Mouse (Mus musculus): ENCODE results near the gene Pcdh8.

The Pcdh8 gene

DNA sequence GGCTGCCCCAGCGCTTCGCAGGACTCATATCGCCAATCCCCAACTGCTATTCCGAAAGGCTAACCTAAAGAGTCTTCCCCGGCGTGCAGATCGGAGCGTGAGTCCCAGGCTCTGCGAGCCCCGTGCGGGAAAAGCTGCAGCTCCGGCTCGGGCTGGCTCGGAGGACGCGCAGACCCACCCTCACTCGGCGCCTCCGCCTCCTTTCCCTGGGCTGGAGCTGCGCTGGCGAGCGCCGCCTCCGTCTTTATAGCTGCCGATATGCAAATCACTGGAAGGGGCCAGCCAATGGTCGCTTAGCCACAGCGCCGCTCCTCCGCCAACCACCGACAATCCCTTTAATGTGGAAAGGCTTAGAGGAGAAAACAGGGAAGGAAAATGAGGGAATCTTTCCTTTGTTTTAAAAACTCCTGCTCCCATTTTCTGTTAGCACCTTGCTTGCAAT is at the start of gene Pcdh8:
TSS of gene Pcdh8 (minus strand) at position 219 of the 442 bp plus-strand sequence.
- no peak for DNase-seq (ENCODE audit: low spot score in 2 of 2)

DNA sequence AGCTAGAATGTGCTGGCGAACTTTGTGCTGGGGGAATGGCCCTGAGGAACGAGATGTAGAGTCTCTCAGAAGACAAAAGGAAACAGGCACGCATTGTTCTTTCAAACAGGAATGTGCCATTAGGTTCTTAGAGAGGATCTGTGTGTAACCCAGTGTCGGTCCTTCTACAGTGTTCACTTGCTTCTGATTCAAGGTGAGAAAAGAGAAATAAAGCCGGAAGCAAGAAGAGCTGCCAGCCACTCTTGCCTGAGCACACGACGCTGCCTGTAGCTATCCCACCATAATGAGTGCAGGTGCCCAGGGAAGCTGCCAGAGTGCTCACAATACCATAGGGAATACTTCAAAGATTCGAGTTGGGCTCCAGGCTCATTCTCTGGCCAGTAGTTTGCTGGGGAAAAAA is 43.6 kb upstream of the Pcdh8 start:
- DNase-seq (ENCODE audit: low spot score in 2 of 2) = no peak

DNA sequence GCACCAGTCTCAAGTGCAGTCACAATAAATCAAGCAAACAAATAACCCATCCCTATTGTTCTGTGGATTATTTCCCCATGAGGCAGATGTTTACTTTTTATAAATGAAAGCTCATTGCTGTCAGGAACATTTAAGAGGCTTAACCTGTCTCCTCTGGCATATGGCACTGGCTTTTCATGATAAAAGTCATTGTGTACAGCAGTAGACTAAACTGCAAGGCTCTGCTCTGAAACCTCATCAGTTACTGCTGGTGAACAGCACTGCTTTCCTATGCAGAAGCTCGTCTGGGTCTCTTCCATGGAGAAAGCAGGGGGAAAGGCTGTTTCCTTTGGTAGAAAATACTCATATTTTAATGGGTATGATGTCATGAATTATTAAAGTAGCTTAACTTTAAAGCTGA is 43.0 kb upstream of the Pcdh8 start:
- no peak for DNase-seq (ENCODE audit: low spot score in 2 of 2)

DNA sequence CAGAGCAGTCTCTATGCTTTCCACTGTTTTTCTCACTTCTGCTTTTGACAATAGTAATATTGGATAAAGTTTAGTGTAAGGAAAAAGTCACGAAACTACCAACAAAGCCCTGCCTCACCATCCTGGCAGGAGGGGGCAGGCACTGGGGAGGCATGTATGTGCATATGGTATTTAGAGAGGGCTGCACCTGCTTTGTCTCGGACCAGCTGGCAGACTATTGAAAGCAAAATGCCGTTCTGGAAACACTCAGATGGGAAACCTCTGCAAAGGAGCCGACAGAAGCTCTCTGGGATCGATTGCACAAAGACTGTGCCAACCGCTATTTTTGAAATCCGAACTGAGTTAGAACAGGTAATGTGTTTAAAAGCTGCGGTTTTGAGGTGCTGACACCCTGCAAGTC is 22.1 kb upstream of the Pcdh8 start:
- DNase-seq (ENCODE audit: low spot score in 2 of 2) = no peak

DNA sequence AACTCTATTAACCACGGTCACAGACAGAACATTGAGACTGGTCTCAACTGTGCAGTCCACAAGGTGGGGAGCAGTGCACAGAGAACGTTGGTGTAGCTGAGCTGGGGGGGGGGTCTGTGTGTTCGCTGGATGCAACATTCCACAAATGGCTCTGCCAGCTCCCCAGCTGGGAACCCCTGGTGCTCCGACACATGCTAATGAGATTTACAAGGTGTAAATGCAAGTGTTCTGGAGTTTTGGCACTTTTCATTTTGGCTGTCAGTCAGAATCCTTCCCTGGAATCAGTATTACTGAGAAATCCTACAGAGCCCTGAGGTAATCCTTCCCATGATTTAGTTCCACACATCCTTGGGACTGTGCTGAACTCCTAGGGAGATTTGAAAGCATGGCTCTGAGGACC is 18.4 kb upstream of the Pcdh8 start:
- DNase-seq (ENCODE audit: low spot score in 2 of 2) = no peak

DNA sequence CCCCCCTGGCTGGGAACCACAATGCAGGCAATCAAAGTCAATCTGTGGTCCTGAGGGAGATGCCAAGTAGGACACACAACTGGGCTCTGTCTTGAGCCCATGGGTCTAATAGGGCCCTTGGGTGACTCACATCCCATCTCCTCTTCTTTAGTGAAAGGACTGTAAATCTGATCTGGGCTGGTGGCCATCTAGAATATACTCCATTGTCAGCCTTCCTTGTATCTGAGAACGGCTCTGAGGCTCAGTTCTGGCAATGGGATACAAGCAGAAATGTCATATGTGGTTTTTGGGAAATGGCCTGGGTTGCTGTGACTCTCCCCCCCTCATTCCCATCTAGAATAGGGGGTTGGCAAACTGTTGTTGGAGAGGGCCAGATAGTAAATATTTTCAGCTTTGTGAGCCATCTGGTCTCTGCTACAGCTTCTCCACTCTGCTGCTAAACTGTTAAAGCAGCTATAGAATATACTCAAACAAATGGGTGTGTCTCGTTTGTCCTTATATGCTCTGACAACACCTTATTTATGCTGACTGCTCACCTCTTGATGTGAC is 17.6 kb upstream of the Pcdh8 start:
- DNase-seq (ENCODE audit: low spot score in 2 of 2) = no peak

DNA sequence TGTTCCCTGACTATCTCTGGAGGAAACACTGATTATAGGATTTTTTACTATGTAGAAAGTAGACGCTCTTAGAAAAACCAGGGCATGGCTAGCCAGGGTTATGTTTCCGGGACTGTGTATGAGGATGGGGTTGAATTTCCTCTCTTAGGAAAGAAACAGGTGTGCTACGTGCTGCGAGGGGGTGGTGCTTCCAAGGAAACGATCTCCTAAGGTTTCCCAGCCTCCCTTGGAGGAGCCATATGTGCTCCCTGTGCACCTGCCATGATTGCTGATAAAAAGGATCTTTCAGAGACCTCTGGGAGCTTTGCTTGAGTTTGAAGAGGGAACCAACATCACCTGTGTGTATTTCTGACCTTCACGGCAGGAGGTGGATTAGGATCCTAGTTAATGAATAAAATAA is 16.8 kb upstream of the Pcdh8 start:
- DNase-seq (ENCODE audit: low spot score in 2 of 2) = no peak

DNA sequence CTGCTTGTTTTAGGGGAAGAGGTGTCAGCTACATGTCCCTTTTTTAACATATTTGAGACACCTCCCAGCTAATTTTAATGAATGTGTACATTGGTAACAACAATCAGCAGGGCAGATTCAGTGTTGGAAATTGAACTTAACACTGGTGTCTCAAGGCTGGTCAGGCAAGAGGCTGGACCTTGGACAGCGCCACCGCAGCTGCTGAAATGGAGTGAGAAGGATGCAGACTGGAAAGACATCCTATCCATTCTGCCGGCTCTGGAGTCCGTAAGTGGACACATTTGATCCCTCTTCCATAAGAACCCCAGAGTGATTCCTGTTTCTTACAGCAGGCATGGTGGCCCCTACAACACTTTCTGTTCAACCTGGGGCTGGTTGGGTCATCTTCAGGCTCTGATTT is 14.3 kb upstream of the Pcdh8 start:
- no peak for DNase-seq (ENCODE audit: low spot score in 2 of 2)

DNA sequence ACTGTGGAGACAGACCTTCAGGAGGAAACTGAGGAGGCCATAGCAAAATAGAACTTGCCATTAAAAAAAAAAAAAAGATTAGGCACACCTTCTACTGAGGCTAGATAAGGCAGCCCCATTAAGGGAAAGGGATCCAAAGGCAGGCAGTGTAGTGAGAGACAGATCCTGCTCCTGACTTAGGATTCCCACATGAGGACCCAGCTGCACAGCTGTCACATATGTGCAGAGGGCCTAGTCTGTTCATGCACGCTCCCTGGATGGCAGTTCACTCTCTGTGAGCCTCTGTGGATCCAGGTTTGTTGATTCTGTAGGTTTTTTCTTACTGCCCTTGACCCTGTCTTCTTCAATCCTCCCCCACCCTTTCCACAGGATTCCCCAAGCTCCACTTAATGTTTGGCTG is 9.8 kb upstream of the Pcdh8 start:
- no peak for DNase-seq (ENCODE audit: low spot score in 2 of 2)

DNA sequence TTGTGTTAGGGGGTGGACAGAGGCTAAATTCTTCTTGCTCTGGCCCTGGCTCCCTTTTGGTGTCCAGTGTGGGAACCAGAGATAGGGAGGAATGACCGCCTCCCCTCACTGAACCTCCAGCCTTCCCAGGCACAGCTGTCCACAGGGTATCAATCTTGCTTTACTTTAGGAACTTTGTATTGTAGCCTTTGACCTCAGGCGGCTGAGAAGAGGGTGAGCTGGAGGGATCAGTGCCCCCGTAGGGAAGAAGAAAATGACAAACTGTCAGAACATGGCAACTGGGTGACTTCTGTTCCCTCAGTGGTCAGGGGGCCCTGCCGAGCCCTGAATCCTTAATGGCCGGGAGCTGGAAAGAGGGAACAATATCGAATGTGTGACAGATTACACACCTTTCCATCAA is 9.2 kb upstream of the Pcdh8 start:
- no peak for DNase-seq (ENCODE audit: low spot score in 2 of 2)

DNA sequence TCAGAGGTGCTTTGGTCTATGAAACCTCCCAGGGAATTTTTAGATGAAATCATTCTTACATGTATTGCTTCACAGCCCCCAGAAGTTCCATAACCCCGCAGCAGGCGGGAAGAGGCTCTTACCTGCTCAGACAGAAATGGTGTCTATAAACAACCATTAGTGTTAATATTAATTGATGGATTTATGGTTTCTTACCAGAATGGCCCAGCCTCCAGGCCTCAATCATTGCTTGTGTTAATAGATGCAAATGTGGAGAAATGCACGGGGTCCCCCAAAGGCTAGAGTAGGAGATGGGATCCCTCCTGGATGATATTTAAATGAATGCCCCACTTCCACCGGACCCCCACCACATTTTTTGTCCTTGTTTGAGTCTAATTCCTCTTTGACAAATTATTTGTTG is 8.7 kb upstream of the Pcdh8 start:
- no peak for DNase-seq (ENCODE audit: low spot score in 2 of 2)

DNA sequence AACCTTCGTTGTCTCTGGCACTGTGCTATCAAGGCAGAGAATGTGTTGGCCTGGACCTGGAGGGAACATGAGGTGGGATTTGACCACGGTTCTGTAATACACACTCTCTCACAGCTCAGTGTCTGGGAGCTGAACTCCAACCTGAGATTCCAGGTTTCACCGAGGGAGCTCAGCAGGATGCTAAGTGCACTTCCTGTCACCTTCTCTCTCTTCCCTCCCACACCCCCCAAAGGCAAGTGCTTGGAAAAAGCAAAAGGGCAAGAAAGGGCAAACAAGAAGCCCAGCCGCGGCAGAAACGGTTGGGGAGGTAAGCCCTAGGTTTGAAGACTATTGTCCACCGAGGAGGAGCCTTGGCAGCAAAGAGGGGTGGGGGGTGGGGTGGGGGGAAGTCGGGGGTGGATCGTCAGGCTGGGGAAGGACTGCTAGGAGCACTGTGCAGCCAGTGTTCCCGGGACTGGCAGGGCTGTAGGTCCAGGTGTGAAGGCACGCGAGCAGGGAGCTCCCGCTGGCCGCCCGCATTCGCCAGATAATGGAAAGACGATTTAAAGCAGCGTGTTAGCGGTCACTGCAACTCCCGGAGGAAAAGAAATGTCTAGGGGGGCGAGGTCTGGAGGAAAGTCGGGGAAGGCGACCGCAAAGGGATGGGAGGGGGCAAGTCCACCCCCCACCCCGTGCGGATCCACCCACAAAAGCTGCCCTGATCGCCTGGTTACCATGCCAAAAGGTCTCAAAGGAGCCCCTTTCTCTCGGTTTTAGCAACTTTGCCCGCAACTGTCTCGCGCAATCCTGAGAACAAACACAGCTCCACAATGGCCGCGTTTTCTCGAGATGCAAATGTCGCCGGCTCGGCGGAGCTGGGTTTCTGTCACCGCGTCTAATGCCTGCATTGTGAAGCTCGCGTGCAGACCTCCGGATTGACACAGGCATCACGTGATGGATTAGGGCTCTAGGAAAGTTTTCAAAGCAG is 2.6 kb upstream of the Pcdh8 start:
- DNase-seq (ENCODE audit: low spot score in 2 of 2) = no peak

DNA sequence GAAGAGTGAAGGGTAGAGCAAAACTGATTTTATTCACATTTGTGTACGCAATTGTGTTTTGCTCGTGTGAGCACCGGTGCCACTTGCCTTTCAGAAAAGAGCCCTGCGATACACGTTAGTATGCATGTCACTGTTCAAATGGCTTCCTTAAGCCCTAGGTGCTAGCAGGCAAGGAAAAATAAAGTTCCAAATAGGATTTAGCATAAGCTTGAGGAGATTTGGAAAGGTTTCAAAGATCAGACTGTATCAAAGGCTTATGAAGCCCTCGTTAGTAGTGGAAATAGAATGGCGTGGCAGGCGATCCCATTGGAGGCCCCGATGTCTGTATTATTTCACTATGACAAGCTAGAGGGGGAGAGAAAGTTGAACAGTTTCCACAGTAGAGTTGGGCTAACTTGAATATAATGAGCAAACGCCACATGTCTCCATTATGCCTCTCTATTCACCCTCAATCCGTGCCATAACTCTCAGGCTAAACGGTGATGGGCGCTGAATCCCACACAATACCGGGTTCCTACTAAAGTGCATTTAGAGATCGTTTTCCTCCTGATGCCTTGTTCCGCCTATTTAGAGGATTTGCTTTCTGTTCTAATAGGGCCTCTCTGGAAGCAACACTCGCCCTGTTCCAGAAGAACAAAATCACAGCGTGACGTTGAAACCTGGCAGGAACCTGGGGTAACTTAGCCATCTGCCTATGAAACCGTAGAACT is 845 bp upstream of the Pcdh8 start:
- no peak for DNase-seq (ENCODE audit: low spot score in 2 of 2)

DNA sequence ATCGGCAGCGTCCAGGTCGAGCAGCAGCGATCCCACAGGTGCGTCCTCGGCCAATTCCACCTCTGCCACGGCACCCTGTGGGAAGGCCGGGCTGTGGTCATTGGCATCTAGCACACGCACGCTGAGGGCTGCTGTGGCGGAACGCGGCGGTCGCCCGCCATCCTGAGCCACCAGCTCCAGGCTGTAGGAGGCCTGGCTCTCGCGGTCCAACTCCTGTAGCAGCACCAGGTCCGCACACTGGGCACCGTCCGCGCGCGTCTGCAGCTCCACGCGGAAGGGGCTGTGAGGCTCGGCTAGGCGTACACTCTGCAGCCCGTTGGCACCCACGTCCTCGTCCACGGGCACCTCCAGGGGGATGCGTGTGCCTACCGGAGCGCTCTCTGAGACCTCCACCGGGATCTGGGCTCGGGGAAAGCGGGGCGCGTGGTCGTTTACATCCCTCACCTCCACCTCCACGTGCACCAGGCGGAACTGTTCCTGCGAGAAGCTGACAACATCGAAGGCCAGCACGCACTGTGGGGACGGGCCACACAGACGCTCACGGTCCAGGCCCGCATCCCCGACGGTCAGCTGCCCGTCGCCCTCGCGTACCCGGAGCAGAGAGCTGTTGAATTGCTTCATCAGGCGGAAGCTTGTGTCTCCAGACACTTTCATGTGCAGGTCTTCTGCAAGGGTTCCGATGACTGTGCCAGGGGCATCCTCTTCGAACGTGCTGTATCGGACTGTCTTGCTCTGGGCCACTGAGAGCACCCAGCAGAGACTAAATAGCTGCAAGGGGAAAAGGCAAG is 612 bp downstream of the Pcdh8 start:
- no peak for DNase-seq (ENCODE audit: low spot score in 2 of 2)

DNA sequence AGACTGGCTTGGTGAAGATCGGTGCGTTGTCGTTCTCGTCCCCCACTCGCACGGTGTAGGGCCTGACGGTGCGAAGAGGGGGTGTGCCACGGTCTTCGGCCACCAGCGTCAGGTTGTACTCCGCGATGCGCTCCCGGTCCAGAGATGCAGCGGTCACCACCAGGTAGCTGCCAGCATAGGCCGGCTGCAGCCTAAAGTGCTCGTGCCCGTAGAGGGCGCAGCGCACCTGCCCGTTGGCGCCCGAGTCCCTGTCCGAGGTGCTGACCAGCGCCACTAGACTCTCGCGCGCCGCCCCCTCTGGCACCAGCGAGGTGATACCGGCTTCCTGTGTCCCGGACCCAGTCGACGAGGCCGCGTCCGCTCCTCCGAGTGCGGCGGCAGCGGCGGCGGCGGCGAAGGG is 1.5 kb downstream of the Pcdh8 start:
- peak in 1 of 2 experiments; percentile 22 for DNase-seq (ENCODE audit: low spot score in 2 of 2)

DNA sequence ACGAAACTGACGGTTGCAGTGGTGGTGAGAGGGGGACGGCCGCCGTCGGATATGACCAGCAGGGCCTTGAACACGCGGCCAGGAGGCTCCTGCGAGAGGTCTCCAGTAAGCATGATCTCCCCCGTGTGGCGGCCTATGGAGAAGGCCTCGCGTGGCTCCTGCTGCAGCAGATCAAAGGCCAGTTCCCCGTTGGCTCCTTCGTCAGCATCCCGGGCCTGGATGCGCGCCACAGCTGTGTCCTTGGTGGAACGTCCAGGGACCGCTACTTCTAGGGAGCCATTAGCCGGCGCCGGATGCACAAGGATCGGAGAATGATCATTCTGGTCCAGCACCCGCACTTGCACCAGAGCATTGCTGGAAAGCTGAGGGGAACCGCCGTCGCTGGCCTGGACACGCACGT is 2.1 kb downstream of the Pcdh8 start:
- no peak for DNase-seq (ENCODE audit: low spot score in 2 of 2)

DNA sequence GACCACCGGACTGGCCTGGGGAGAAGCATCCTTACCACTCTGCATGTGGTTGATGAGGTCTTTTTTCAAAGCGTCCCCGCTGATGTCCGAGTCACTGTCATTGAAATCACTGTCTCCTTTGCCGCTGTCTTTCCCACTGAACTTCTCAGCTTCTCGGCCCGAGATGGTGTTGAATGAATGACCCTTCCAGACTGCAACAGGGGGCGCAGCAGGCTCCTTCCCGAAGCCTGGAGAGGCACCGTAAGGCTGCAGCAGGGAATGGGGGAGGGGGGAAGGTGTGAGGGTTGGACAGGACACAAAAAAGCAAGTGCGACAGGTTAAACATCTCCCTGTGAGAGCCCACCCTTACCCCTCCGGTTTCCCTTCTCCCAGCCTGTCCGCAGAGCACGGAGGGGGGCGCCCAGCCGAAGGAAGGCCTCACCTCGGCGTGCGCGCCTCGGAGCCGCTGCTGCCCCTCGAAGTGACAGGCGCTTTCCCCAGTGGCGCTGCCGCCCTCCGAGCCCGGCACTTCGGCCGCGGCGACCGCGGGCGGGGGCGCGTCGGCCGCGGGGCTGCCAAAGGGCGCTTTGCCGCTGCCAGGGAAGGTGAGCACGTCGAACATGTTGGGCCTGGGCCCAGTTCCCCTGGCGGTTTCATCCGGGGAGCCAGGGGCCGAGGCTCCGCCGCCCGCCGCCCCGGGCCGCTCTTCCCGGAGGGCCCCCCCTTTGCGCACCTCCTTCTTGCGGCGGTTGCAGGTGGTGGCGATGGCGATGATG is 2.9 kb downstream of the Pcdh8 start:
- DNase-seq (ENCODE audit: low spot score in 2 of 2) = no peak

DNA sequence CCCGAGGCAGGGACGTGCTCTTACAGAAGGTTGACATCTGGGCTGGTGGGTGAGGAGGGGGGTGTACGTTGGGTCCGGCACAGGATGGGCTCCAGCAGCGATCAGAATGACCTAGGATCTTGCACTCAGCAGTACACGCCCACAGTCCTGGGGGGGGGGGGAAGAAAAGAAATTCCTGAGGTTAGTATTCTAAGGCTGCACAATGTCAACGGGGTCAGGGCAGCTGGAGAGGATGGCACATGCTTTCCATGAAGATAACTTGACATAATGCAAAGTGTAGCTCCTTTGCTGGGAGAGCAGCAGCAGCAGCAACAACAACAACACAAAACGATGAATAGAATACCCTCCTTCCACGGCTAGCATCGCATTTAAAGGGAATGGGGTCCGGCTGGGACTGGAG is 3.5 kb downstream of the Pcdh8 start:
- no peak for DNase-seq (ENCODE audit: low spot score in 2 of 2)

DNA sequence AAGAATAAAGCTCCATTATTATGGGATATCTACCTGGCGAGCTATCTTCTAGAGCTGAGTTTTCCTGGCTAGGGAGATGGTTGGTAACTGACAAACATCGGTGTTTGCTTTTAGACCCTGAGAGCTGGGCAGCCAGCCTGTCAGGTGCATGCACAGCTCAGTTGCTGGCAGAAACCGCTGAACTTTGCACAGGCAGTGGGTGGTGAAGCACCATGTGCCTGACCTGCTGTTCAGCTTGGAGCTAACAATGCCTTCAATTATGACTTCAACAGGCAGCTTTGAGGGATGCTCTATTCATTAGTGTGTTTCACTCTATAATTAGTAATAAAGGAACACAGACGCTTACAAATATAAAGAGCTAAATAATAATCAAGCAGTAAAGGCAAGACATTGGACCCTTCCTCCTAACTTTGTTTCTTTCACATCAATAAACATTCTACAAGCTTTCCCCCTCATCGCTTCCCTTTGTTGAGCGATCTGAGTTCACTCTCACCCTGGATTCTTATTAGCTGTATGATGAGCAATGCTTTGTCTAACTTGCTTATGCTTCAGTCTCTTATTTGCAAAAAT is 5.8 kb downstream of the Pcdh8 start:
- no peak for DNase-seq (ENCODE audit: low spot score in 2 of 2)

DNA sequence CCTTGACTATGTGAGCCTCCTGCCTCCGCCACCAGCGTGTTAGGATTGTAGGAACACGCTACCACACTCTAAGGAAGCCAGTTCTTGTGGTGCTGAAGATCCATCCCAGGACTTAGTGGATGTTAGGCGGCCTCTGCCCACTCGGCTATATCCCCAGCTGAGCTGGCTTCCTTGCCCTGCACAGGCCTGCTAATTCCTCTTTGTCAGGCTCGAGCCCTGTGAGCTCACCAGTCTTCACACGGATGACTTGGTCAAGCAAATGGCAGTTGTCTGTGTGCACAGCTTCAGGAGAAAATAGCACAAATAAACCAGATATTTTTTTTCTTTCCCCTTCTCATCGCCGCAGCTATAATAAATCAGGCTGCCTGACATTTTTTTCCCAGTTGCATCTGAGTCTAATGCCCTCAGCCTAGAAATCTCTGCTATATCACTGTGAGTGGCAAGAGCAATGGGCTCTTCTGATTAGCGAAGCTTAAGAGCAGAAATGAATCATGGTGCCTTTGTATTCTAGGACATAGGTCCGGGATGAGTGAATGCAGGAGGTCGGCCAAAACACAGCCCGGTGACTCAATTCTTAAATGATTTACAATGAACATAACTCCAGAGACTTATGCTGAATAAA is 16.4 kb downstream of the Pcdh8 start:
- DNase-seq (ENCODE audit: low spot score in 2 of 2) = no peak

All from spleen, postnatal 14 days (tissue).